Mouse (Mus musculus) T-cell, adult 2 months (primary cell): ENCODE measurements around the gene Dtd1.

Experiments used
- DNase-seq: peaks from one replicate; pipeline ENCODE4 v3.0.0; 2022; ENCODE audit warnings: low spot score

Dtd1 gene

GRCm38 (mm10) chr2:144599831-144600687 is at the start of gene Dtd1:
Gene Dtd1 (plus strand): TSS chr2:144599897.
- DNase-seq = peak; percentile 83

GRCm38 (mm10) chr2:144550529-144550928 is 49.2 kb upstream of the Dtd1 start, which contains the start of gene Rbbp9:
Gene Rbbp9 (minus strand): TSS chr2:144550869.
- DNase-seq = peak; percentile 41

GRCm38 (mm10) chr2:144553905-144554304 is 45.8 kb upstream of the Dtd1 start:
- DNase-seq = no peak

GRCm38 (mm10) chr2:144555286-144555819 is 44.3 kb upstream of the Dtd1 start:
- DNase-seq = no peak

GRCm38 (mm10) chr2:144555820-144556552 is 43.7 kb upstream of the Dtd1 start, which contains the start of gene Sec23b:
Gene Sec23b (plus strand): TSS chr2:144556229.
- peak; percentile 95 for DNase-seq

- DNase-seq = no peak
Observed at GRCm38 (mm10) chr2:144588723-144589122, 11.0 kb upstream of the Dtd1 start.

- DNase-seq = peak; percentile 5
Observed at GRCm38 (mm10) chr2:144593036-144593435, 6.7 kb upstream of the Dtd1 start.

GRCm38 (mm10) chr2:144593951-144594651 is 5.6 kb upstream of the Dtd1 start, which contains the start of gene Smim26:
Gene Smim26 (plus strand): TSS chr2:144594054.
- peak; percentile 69 for DNase-seq

- DNase-seq = no peak
Observed at GRCm38 (mm10) chr2:144598006-144598405, 1.7 kb upstream of the Dtd1 start.

GRCm38 (mm10) chr2:144601576-144601975 is 1.9 kb downstream of the Dtd1 start:
- no peak for DNase-seq

- DNase-seq = no peak
Observed at GRCm38 (mm10) chr2:144613956-144614355, 14.3 kb downstream of the Dtd1 start.

GRCm38 (mm10) chr2:144617074-144617874 is 17.6 kb downstream of the Dtd1 start:
- no peak for DNase-seq

- no peak for DNase-seq
Observed at GRCm38 (mm10) chr2:144621491-144621890, 21.8 kb downstream of the Dtd1 start.

- no peak for DNase-seq
Observed at GRCm38 (mm10) chr2:144633551-144633950, 33.9 kb downstream of the Dtd1 start.

- no peak for DNase-seq
Observed at GRCm38 (mm10) chr2:144634231-144634630, 34.5 kb downstream of the Dtd1 start.

GRCm38 (mm10) chr2:144634729-144635128 is 35.0 kb downstream of the Dtd1 start:
- DNase-seq = no peak

- DNase-seq = peak; percentile 15
Observed at GRCm38 (mm10) chr2:144635644-144636320, 36.1 kb downstream of the Dtd1 start.

GRCm38 (mm10) chr2:144637204-144637603 is 37.5 kb downstream of the Dtd1 start:
- no peak for DNase-seq

- no peak for DNase-seq
Observed at GRCm38 (mm10) chr2:144637671-144638395, 38.1 kb downstream of the Dtd1 start.

GRCm38 (mm10) chr2:144638719-144639118 is 39.0 kb downstream of the Dtd1 start:
- DNase-seq = no peak
